Mouse (Mus musculus): Measurements from ENCODE around the gene Gdpd5.
A peak's percentile ranks its signal among the peaks of the same experiment; 100 is the strongest.
"Not testable (repeated sequence)": the region's sequence is repeated elsewhere in the genome, so short reads cannot be mapped to it uniquely, and the experiment has no call there.

Gene Gdpd5

DNA sequence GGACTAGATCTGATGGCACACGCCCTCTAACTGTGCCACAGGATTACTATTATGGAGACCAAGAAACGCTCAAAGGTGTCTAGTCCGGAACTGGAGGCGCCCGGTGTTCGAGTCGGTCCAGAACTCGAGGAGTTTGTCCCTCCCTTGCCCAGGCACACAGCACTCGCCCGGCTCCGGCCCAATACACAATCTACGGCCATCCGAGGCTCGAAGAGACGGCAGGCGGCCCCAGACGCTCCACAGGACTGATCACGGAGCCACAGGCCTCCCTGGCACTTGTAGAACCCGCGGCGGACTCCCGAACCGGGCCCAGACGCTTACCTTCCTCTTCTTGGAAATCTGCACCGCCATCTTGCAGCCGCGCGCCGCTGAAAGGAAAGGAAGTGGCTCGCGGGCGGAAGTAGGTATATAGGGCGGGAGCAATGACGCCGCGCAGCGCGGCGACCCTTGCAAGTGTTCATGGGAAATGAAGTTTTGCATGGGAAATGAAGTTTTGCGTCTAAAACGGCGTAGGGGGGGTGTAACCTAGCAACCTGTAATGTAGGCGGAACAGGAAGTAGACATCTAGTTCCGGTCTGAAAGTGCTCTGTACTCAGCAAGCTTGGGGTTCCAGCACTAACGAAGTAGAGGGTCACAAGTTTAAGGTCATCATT is 102.2 kb downstream of the Gdpd5 start, which contains the start of gene Rps3:
TSS of gene Rps3 (minus strand) at position 468 of the 653 bp plus-strand sequence.
- DNase-seq = peak; percentile 93

DNA sequence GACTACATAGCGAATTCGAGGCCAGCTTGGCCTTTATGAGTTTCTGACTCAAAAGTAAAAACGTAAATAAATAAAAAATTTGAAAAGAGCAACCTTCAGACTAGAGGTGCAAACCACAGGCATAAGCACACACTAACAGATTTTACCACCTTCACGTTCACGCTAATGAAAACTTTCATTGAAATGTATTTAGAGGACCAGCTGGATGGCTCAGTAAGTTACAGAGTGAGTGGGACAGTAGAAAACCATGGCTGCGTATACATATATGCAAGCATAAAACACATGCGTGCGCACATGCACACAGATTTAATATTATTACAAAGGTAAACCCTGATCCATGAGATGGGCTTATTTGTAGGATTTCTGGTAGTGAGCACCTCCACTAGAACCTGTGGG is 102.7 kb downstream of the Gdpd5 start:
- no peak for DNase-seq

DNA sequence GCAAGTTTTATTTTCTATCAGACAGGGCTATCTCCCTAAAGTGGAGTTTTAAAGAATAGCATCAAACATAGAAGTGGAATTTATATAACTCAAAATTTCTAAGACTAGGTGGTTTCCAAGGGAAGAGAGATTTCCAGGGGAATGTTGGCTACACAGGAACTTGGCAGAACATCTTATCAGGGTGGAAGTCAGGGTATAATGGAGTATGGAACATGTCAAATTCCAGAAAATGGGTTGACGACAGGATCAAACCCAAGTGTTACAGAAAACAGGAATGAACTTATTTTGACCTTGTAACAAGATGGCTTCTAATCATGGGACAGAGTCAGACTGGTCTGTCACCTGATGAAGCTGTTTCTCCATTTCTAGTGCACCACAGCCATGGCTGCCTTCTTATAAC is 103.5 kb downstream of the Gdpd5 start:
- no peak for DNase-seq

DNA sequence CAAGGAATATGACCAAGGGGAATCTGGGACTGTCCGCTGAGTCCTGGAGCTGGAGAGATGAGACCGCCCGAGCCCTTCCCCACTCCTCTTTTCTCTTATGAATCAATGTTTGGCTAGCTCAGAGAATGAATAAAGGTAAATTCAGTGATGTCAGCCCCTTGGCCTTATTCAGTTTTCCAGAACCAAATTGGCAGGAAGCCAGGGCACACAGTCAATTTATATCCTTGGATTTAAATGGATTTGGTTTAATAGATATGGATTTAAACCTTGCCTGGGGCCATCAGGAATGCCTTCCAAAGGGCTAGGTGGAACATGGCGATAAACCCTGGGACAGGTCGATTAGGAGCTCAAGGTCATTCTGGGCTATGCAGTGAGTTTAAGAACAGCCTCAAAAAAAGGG is 108.5 kb downstream of the Gdpd5 start:
- no peak for DNase-seq

DNA sequence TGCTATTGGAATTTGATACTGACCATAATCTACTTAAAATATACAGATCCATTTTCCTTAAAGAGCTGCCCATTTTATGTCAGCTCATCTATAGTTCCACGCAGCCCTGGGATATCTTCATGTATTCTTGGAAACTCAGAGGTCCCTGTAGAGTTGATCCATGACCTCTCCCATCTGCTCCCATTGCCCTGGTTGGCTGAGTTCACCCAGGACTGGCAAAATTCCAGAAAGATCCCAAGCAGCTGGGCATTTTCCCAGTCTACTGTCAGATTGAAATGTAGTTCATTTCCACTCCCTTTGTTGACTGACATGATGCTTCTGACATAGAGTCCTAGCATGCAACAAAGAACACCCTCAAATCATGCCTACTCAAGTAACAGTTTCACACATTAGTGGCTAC is 117.9 kb downstream of the Gdpd5 start:
- peak; percentile 49 for DNase-seq

DNA sequence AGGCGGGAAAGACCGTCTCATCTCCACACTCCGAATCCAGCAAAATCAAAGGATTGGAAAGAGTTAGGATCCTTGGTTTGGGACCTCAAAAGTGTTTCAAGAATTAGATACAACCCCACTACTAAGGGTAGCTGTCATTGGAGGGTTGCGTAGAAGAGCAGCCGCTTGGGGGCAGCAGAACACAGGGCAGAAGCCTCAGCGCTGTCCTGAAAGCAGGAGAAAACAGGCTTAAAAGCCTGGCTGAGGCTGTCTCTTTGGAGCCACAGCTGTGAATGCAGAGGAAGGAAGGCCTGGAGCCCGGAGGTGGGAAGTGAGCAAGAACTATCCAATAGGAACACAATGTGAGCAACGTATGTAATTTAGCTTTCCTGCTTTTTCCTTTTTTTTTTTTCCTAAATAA is 119.0 kb downstream of the Gdpd5 start:
- DNase-seq = peak; percentile 89

DNA sequence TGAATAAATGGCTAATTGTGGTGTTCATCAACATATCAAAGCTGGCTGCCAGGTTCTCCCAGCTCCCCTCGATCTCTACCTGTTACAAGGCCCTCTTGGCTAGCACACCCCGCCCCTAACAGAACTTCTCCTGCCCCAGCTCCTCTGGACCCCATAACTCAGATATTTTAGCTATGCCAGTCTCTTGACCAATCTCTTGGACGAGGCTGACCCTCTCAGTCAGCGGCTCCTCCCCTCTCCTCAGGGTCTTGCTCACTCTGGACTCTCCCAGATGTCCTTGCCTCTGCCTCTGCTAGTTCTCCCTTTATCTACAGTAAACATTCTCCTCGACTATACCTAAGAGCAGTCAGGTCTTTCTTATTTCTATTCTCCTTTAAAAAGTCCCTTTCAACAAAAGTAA is 119.4 kb downstream of the Gdpd5 start:
- no peak for DNase-seq

DNA sequence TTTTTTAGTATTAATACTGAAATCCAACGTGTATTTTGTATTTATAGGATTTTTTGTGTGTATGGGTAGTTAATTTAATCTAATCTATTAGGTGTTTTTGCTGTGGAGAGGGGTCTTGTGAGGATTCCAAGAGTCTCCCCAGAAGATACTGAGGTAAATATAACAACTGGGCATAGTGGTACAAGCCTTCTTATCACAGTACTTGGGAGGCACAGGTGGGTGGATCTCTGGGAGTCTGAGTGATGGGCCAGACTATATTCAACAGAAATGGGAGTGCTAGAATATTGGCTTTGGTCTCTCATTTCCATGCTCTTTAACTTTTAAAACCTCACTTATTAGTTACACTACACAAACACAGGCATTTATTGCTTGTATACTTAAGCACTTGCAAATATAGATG is 119.9 kb downstream of the Gdpd5 start:
- no peak for DNase-seq

DNA sequence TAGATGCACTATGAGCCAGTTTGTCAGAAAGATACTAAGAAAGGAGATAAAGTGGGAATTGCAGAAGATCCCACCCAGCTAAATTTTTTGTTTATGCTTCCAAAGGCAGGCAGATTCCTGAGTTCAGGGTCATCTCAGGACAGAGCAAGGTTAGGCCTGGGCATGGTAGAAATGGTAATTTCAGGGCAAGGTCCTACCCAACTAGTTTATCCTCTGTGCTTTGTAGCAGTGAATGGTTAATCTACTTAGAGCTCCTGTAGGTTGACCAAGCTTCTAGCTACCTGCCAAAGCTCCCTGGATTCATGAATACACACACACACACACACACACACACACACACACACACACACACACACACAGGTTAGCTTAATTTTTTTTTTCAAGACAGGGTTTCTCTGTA is 123.3 kb downstream of the Gdpd5 start:
- no peak for DNase-seq

DNA sequence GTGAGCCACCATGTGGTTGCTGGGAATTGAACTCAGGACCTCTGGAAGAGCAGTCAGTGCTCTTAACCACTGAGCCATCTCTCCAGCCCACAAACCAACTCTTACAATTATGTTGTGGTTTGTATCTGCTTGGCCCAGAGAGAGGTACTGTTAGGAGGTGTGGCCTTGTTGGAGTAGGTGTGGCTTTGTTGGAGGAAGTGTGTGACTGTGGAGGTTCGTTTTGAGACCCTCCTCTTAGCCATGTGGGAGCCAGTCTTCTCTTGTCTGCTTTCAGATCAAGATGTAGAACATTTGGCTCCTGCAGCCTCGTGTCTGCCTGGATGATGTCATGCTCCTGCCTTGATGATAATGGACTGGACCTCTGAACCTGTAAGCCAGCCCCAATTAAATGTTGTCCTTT is 127.0 kb downstream of the Gdpd5 start:
- DNase-seq = not testable (repeated sequence)

DNA sequence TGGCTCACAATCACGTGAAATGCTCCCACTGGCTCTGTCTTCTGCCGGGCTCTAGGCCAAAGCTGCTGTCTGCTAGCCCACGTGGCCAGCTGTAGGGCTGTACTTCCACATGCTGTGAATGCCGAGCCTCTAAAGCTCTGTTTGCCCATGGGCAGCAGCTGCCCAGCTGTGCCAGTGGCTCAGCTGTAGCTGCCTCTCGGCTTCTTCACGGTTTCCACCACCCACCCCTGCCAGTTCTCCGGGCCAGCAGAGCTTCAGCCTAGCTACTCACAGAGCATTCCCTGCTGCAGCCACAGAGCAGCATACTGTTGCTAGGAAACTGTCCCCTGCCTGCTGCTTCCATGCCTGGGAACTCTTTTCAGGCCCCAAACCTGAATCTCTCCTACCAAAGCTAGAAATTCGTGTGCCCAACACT is 128.9 kb downstream of the Gdpd5 start:
- DNase-seq = peak; percentile 51

Measured in lung, postnatal 14 days (tissue).